Mouse (Mus musculus) liver, adult 2 months (tissue): ENCODE data around the gene Fam160a1. TPM values are rescaled to one million over a fixed set of nuclear protein-coding genes. Genes with fewer than 3 reads are reported as not detected.

Experiments
- DNase-seq: peaks from one replicate; pipeline ENCODE4 v3.0.0-alpha.2; 2011; ENCODE audit warnings: low read depth, low spot score; ENCODE audit errors: extremely low read depth
- H3K27ac ChIP-seq: fragments of 200-500 bp; replicated peaks from 2 replicates; pipeline ENCODE4 v1.5.1; 2012; ENCODE audit warnings: low read depth, mild to moderate bottlenecking, control low read depth, inconsistent platforms, low read length; ENCODE audit not compliant: insufficient read depth
- H3K27me3 ChIP-seq: fragments of 200-500 bp; 2 replicates; pipeline ENCODE4 v1.6.1; 2012; ENCODE audit warnings: mild to moderate bottlenecking, moderate library complexity, low read length, inconsistent platforms; ENCODE audit not compliant: control insufficient read depth, insufficient read depth
- H3K36me3 ChIP-seq: fragments of 200-500 bp; 2 replicates; pipeline ENCODE4 v1.6.1; 2012; ENCODE audit warnings: low read length, inconsistent platforms; ENCODE audit not compliant: control insufficient read depth, insufficient read depth
- H3K4me1 ChIP-seq: fragments of 200-500 bp; 2 replicates; pipeline ENCODE4 v1.6.1; 2011; ENCODE audit warnings: low read length; ENCODE audit not compliant: control insufficient read depth, insufficient read depth
- H3K4me3 ChIP-seq: fragments of 200-500 bp; 2 replicates; pipeline ENCODE4 v1.5.1; 2011; ENCODE audit warnings: low read depth, mild to moderate bottlenecking, control low read depth, low read length, moderate library complexity; ENCODE audit not compliant: insufficient read depth
- H3K79me2 ChIP-seq: fragments of 200-500 bp; 2 replicates; pipeline ENCODE4 v1.6.1; 2012; ENCODE audit warnings: inconsistent platforms, mild to moderate bottlenecking, low read length, moderate library complexity; ENCODE audit not compliant: control insufficient read depth, insufficient read depth
- H3K9ac ChIP-seq: fragments of 200-500 bp; 2 replicates; pipeline ENCODE4 v1.6.1; 2012; ENCODE audit warnings: low read depth, mild to moderate bottlenecking, control low read depth, inconsistent platforms, low read length
- CTCF ChIP-seq: fragments of 200-500 bp; IDR thresholded peaks from 2 replicates; pipeline ENCODE4 v1.5.1; 2011; ENCODE audit warnings: low read depth, low read length, control low read depth
- POLR2A ChIP-seq: fragments of 200-500 bp; IDR thresholded peaks from 2 replicates; pipeline ENCODE4 v1.6.1; 2011; ENCODE audit warnings: low read length, control low read depth; ENCODE audit not compliant: insufficient read depth; ENCODE audit errors: extremely low read depth
- WGBS: fragments of 180-500 bp; shearing (Covaris S2); methylation state at CpG from one replicate; pipeline ENCODE4 v1.1.7; 2018; 5-methylcytosine and 5-hydroxymethylcytosine counted together
- polyA plus RNA-seq: library from polyadenylated mRNA; depleted of rRNA; stranded (reverse); fragments of >200 nt; gene quantifications from 2 replicates; pipeline ENCODE4 v1.2.3, GENCODE M21; 2012; rRNA removed
- total RNA-seq: library from RNA; depleted of rRNA; stranded (reverse); fragments of >200 nt; gene quantifications from 2 replicates; pipeline ENCODE4 v1.2.3, GENCODE M21; 2014; rRNA removed

The Fam160a1 gene
- total and polyA plus RNA-seq, 2 experiments = 1.8 to 4.7 TPM

- no peak for DNase-seq
- Histone ChIP-seq H3K9ac (no peak overlapping the region), H3K4me1 (no peaks in the 10 kb centered on the region), H3K4me3 (no peak overlapping the region), H3K36me3 (peaks cover 29% of the 10 kb centered on the region), H3K79me2 (no peaks in the 10 kb centered on the region), H3K27me3 (no peaks in the 10 kb centered on the region), H3K27ac (no peak overlapping the region)
- WGBS = 97% methylated on average over 1 of the region's 1 CpGs
- TF ChIP-seq CTCF (no peak), POLR2A (no peak)
These were observed 197.3 kb downstream of the Fam160a1 start for GRCm38 (mm10) chr3:85619751-85620150.

GRCm38 (mm10) chr3:85619345-85619744, 197.7 kb downstream of the Fam160a1 start:
- no peak for TF ChIP-seq POLR2A
- no peak for TF ChIP-seq CTCF
- no peak overlapping the region for H3K4me3 ChIP-seq
- peaks cover 31% of the 10 kb centered on the region for H3K36me3 ChIP-seq
- no peak for DNase-seq
- no peaks in the 10 kb centered on the region for H3K4me1 ChIP-seq
- WGBS = 96% methylated on average over 5 of the region's 5 CpGs
- H3K79me2 ChIP-seq = no peaks in the 10 kb centered on the region
- H3K27me3 ChIP-seq = no peaks in the 10 kb centered on the region
- H3K27ac ChIP-seq = no peak overlapping the region
- no peak overlapping the region for H3K9ac ChIP-seq

DNA sequence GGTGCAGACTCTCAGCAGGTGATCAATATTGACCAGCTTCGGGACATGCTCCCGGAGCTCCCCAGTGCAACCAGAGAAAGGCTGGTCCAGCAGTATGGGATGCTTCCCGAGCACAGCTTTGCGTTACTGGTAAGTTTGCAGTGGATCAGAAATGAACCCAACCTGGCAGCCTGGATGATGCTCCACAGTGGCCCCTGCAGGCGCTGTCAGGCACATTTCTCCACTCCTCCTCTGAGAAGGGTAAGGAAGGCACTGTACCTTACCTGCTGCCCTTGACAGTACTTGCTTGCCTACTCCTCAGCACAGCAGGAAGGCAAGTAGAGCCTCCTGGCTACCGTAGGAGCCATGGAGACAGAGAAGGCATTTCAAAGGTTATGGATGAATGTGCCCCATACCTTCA, 198.2 kb downstream of the Fam160a1 start:
- Histone ChIP-seq H3K27me3 (no peaks in the 10 kb centered on the region), H3K4me3 (no peak overlapping the region), H3K4me1 (no peaks in the 10 kb centered on the region), H3K79me2 (no peaks in the 10 kb centered on the region), H3K9ac (no peak overlapping the region), H3K27ac (no peak overlapping the region), H3K36me3 (peaks cover 31% of the 10 kb centered on the region)
- 92% methylated on average over 6 of the region's 6 CpGs for WGBS
- no peak for DNase-seq
- no peak for TF ChIP-seq POLR2A
- no peak; the same call in 1 of the 2 replicates for TF ChIP-seq CTCF

- DNase-seq = no peak
- WGBS = 89% methylated on average over 1 of the region's 1 CpGs
- Histone ChIP-seq H3K36me3 (peaks cover 34% of the 10 kb centered on the region), H3K4me3 (no peak overlapping the region), H3K9ac (no peak overlapping the region), H3K79me2 (no peaks in the 10 kb centered on the region), H3K4me1 (no peaks in the 10 kb centered on the region), H3K27ac (no peak overlapping the region), H3K27me3 (no peaks in the 10 kb centered on the region)
- TF ChIP-seq CTCF (no peak), POLR2A (no peak)
These were observed 200.7 kb downstream of the Fam160a1 start for GRCm38 (mm10) chr3:85616389-85616788.

Other genes starting within 250 kb of the Fam160a1 start
- gene Gatb, start 243.2 kb downstream of the Fam160a1 start, total RNA-seq = 33.2 and 39.5 TPM in 2 replicates
- gene Gatb, start 243.2 kb downstream of the Fam160a1 start, polyA plus RNA-seq = 15.3 and 17.1 TPM in 2 replicates
- 3.0 and 3.4 TPM in 2 replicates for gene Glt28d2, start 70.2 kb upstream of the Fam160a1 start, total RNA-seq
- 1.6 TPM in 2 replicates for gene Glt28d2, start 70.2 kb upstream of the Fam160a1 start, polyA plus RNA-seq
- gene Gm37240, start 70.2 kb upstream of the Fam160a1 start, total RNA-seq = 2.2 and 7.7 TPM in 2 replicates
- 6.9 and 14.8 TPM in 2 replicates for gene Gm37240, start 70.2 kb upstream of the Fam160a1 start, polyA plus RNA-seq
- gene Sh3d19, start 153.8 kb upstream of the Fam160a1 start, total RNA-seq = 40.1 and 58.3 TPM in 2 replicates
- 52.0 and 55.3 TPM in 2 replicates for gene Sh3d19, start 153.8 kb upstream of the Fam160a1 start, polyA plus RNA-seq
- not detected in 2 replicates for gene Prss48, start 185.2 kb upstream of the Fam160a1 start, total RNA-seq
- not detected in 2 replicates for gene Prss48, start 185.2 kb upstream of the Fam160a1 start, polyA plus RNA-seq